Mouse (Mus musculus) hindbrain, embryonic 11.5 days (tissue): ENCODE measurements around the gene Wdr18. TPM values are rescaled to one million over a fixed set of nuclear protein-coding genes. Genes with fewer than 3 reads are reported as not detected.

Source experiments
- ATAC-seq: fragments of 200-750 bp; cut with Nextera tagmentation; 2 replicates; pipeline ENCODE4 v1.8.0; 2017; ENCODE audit warnings: mild to moderate bottlenecking, moderate TSS enrichment, moderate library complexity; ENCODE audit not compliant: low FRiP score
- DNase-seq: peaks from one replicate; pipeline ENCODE4 v3.0.0-alpha.2; 2015; ENCODE audit warnings: low spot score
- H3K27ac ChIP-seq: fragments of 300-500 bp; sonication (generic); 2 replicates; pipeline ENCODE4 v1.5.1; 2014; ENCODE audit warnings: mild to moderate bottlenecking, low read depth, low read length
- H3K27me3 ChIP-seq: fragments of 300-500 bp; sonication (generic); 2 replicates; pipeline ENCODE4 v1.6.1; 2014; ENCODE audit warnings: mild to moderate bottlenecking, low read length, moderate library complexity, mixed read lengths; ENCODE audit not compliant: control insufficient read depth, insufficient read depth
- H3K36me3 ChIP-seq: fragments of 300-500 bp; sonication (generic); 2 replicates; pipeline ENCODE4 v1.6.1; 2014; ENCODE audit warnings: mild to moderate bottlenecking, low read length, moderate library complexity, mixed read lengths; ENCODE audit not compliant: control insufficient read depth, insufficient read depth
- H3K4me1 ChIP-seq: fragments of 300-500 bp; sonication (generic); replicated peaks from 2 replicates; pipeline ENCODE4 v1.6.1; 2014; ENCODE audit warnings: low read length, mixed read lengths; ENCODE audit not compliant: control insufficient read depth, insufficient read depth
- H3K4me2 ChIP-seq: fragments of 300-500 bp; sonication (generic); replicated peaks from 2 replicates; pipeline ENCODE4 v1.6.1; 2014; ENCODE audit warnings: mild to moderate bottlenecking, low read depth, low read length
- H3K4me3 ChIP-seq: fragments of 300-500 bp; sonication (generic); 2 replicates; pipeline ENCODE4 v1.5.1; 2014; ENCODE audit warnings: low read depth, low read length
- H3K9ac ChIP-seq: fragments of 300-500 bp; sonication (generic); 2 replicates; pipeline ENCODE4 v1.6.1; 2014; ENCODE audit warnings: low read depth, low read length
- H3K9me3 ChIP-seq: fragments of 300-500 bp; sonication (generic); 2 replicates; pipeline ENCODE4 v1.6.1; 2016; ENCODE audit warnings: low read length; ENCODE audit not compliant: control insufficient read depth
- WGBS: fragments of 180-500 bp; shearing (Covaris S2); extraction: QIAGEN DNeasy Blood & Tissue Kit; methylation state at CpG from one replicate; pipeline ENCODE4 v1.1.7; 2014; 5-methylcytosine and 5-hydroxymethylcytosine counted together
- polyA plus RNA-seq: library from polyadenylated mRNA; unstranded; fragments of >200 nt; fragmentation: Nextera tagmentation; extraction: Ambion mirVana; gene quantifications from 2 replicates; pipeline ENCODE4 v1.2.1, GENCODE M21; 2014

Wdr18 gene
- polyA plus RNA-seq, 1 experiment from 2014 or later = 94.7 TPM

GRCm38 (mm10) chr10:79965325-79965724, 5.4 kb downstream of the Wdr18 start:
- Histone ChIP-seq H3K4me3 (no peak overlapping the region), H3K27me3 (peaks cover 5% of the 10 kb centered on the region), H3K27ac (no peak overlapping the region), H3K9ac (no peak overlapping the region), H3K36me3 (peaks cover 23% of the 10 kb centered on the region), H3K4me2 (no peak overlapping the region), H3K4me1 (peaks cover 6% of the 10 kb centered on the region; the same call in 1 of the 2 replicates), H3K9me3 (no peaks in the 10 kb centered on the region)
- no peak for DNase-seq
- ATAC-seq = no peak
- WGBS = 91% methylated on average over 5 of the region's 5 CpGs

- Histone ChIP-seq H3K9me3 (no peaks in the 10 kb centered on the region), H3K27ac (no peak overlapping the region), H3K36me3 (peaks cover 23% of the 10 kb centered on the region), H3K4me1 (peaks cover 3% of the 10 kb centered on the region; the same call in 1 of the 2 replicates), H3K4me3 (no peak overlapping the region), H3K4me2 (no peak overlapping the region), H3K27me3 (peaks cover 20% of the 10 kb centered on the region), H3K9ac (no peak overlapping the region)
- DNase-seq (no peak), ATAC-seq (no peak)
- WGBS = 97% methylated on average over 5 of the region's 5 CpGs
Measured at GRCm38 (mm10) chr10:79966886-79967400, 7.0 kb downstream of the Wdr18 start.

- Histone ChIP-seq H3K9ac (no peak overlapping the region), H3K4me1 (peaks cover 3% of the 10 kb centered on the region; the same call in 1 of the 2 replicates), H3K9me3 (no peaks in the 10 kb centered on the region), H3K27me3 (peaks cover 24% of the 10 kb centered on the region), H3K4me2 (no peak overlapping the region), H3K4me3 (no peak overlapping the region), H3K27ac (no peak overlapping the region), H3K36me3 (peaks cover 17% of the 10 kb centered on the region)
- no peak for DNase-seq
- no peak for ATAC-seq
- 100% methylated on average over 1 of the region's 1 CpGs for WGBS
Measured at GRCm38 (mm10) chr10:79968181-79968580, 8.2 kb downstream of the Wdr18 start.

GRCm38 (mm10) chr10:79969124-79969568, 9.2 kb downstream of the Wdr18 start:
- 11% methylated on average over 3 of the region's 3 CpGs for WGBS
- Histone ChIP-seq H3K4me1 (peaks cover 3% of the 10 kb centered on the region; the same call in 1 of the 2 replicates), H3K9ac (no peak overlapping the region), H3K36me3 (peaks cover 17% of the 10 kb centered on the region), H3K4me3 (no peak overlapping the region), H3K27me3 (peaks cover 24% of the 10 kb centered on the region), H3K27ac (no peak overlapping the region), H3K9me3 (no peaks in the 10 kb centered on the region), H3K4me2 (no peak overlapping the region)
- DNase-seq (no peak), ATAC-seq (no peak)

- H3K9ac ChIP-seq = peak within 1 kb of the TSS; percentile 33; the same call in 1 of the 2 replicates
- peaks cover 3% of the 10 kb centered on the region; the same call in 1 of the 2 replicates for H3K4me1 ChIP-seq
- H3K4me3 ChIP-seq = peak within 1 kb of the TSS; percentile 30
- ATAC-seq = no peak
- no peak within 1 kb of the TSS for H3K27ac ChIP-seq
- H3K36me3 ChIP-seq = peaks cover 17% of the 10 kb centered on the region
- peak; percentile 44 for DNase-seq
- 9% methylated on average over 37 of the region's 47 CpGs for WGBS
- no peaks in the 10 kb centered on the region for H3K9me3 ChIP-seq
- H3K27me3 ChIP-seq = peaks cover 24% of the 10 kb centered on the region
- peak within 1 kb of the TSS; percentile 58 for H3K4me2 ChIP-seq
Measured at GRCm38 (mm10) chr10:79970415-79971182, 10.6 kb downstream of the Wdr18 start, which contains the start of gene Grin3b. Grin3b (plus strand) TSS chr10:79970715.

- Histone ChIP-seq H3K27ac (no peak overlapping the region), H3K4me1 (peaks cover 3% of the 10 kb centered on the region; the same call in 1 of the 2 replicates), H3K27me3 (peaks cover 24% of the 10 kb centered on the region), H3K36me3 (peaks cover 17% of the 10 kb centered on the region), H3K4me2 (peak overlapping the region; percentile 58), H3K4me3 (peak overlapping the region; percentile 30), H3K9ac (peak overlapping the region; percentile 33; the same call in 1 of the 2 replicates), H3K9me3 (no peaks in the 10 kb centered on the region)
- DNase-seq (no peak), ATAC-seq (no peak)
- 5% methylated on average over 21 of the region's 21 CpGs for WGBS
Measured at GRCm38 (mm10) chr10:79971183-79971497, 11.2 kb downstream of the Wdr18 start.

GRCm38 (mm10) chr10:79972831-79973230, 12.9 kb downstream of the Wdr18 start:
- peaks cover 20% of the 10 kb centered on the region for H3K36me3 ChIP-seq
- no peak overlapping the region for H3K9ac ChIP-seq
- no peak overlapping the region for H3K4me3 ChIP-seq
- DNase-seq (no peak), ATAC-seq (no peak)
- H3K4me1 ChIP-seq = peaks cover 3% of the 10 kb centered on the region; the same call in 1 of the 2 replicates
- peaks cover 24% of the 10 kb centered on the region for H3K27me3 ChIP-seq
- H3K27ac ChIP-seq = no peak overlapping the region
- 71% methylated on average over 14 of the region's 14 CpGs for WGBS
- no peaks in the 10 kb centered on the region for H3K9me3 ChIP-seq
- no peak overlapping the region for H3K4me2 ChIP-seq

- Histone ChIP-seq H3K4me1 (peaks cover 3% of the 10 kb centered on the region; the same call in 1 of the 2 replicates), H3K9ac (no peak overlapping the region), H3K27me3 (peaks cover 24% of the 10 kb centered on the region), H3K27ac (no peak overlapping the region), H3K4me2 (no peak overlapping the region), H3K9me3 (no peaks in the 10 kb centered on the region), H3K36me3 (peaks cover 29% of the 10 kb centered on the region), H3K4me3 (no peak overlapping the region)
- DNase-seq (no peak), ATAC-seq (no peak)
- 87% methylated on average over 21 of the region's 21 CpGs for WGBS
Measured at GRCm38 (mm10) chr10:79974087-79974486, 14.1 kb downstream of the Wdr18 start.
